Mouse (Mus musculus): ENCODE data around the gene Gba. TPM values are rescaled to one million over a fixed set of nuclear protein-coding genes. Genes with fewer than 3 reads are reported as not detected.

The Gba gene
- polyA plus RNA-seq, 1 experiment from 2014 or later, result 46.5 TPM

- H3K4me2 ChIP-seq (ENCODE audit: low read depth), result no peak overlapping the region
- DNase-seq (ENCODE audit: low spot score), result no peak
- H3K4me3 ChIP-seq (ENCODE audit: low read depth, low read length), result no peak overlapping the region
- peaks cover 18% of the 10 kb centered on the region for H3K36me3 ChIP-seq (ENCODE audit: control insufficient read depth, insufficient read depth, low read length)
- no peak overlapping the region for H3K9ac ChIP-seq (ENCODE audit: low read length)
- H3K27me3 ChIP-seq (ENCODE audit: control insufficient read depth, insufficient read depth, low read length), result no peaks in the 10 kb centered on the region
- H3K9me3 ChIP-seq (ENCODE audit: control insufficient read depth, low read length), result no peaks in the 10 kb centered on the region
- peaks cover 11% of the 10 kb centered on the region for H3K4me1 ChIP-seq (ENCODE audit: control insufficient read depth, insufficient read depth, low read length)
- WGBS, result 91% methylated on average over 13 of the region's 13 CpGs
- H3K27ac ChIP-seq (ENCODE audit: low read depth, low read length), result no peak overlapping the region
- ATAC-seq (ENCODE audit: insufficient read depth, low FRiP score, low TSS enrichment), result no peak
These were observed 5.4 kb downstream of the Gba start for GRCm38 (mm10) chr3:89208075-89208657.

DNA sequence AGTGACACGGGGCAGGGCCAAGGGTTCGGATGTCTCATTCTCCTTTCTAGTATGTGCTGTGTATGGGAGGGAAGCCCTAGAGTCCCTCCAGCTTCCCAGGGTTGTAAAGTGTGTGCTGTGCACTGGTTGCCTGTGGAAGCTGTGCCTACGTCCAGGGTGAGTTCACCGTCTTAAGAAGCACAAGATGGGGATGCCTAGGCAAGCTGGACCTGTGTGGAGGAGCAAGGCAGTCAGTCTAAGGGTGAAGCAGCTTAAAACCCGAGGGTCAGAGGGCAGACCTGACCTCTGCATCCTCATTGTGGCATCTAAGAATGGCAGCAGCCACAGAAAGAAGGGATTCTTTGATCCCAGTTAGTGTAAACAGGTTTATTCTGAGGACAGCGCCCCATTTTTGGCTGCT lies 6.0 kb downstream of the Gba start:
- no peak overlapping the region for H3K9ac ChIP-seq (ENCODE audit: low read length)
- DNase-seq (ENCODE audit: low spot score), result no peak

DNA sequence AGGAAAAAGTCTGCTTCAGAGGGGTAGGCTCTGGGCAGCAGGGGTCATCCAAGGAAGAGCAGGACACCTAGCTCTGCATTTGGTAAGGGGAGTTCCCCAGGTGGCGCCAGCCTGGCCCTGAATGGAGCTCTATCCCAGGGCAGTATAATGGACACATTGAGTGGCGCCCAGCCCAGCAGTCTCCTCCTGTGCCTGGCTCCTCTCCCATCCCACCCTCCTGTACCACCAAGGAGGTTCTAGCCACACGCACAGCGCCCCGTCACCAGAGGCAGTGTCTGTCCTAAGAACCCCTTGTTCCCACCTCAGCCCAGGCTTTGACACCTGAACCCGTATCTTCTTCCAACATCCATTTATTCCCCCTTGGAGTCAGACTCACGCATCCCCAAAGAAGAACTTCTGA lies 7.0 kb downstream of the Gba start:
- ATAC-seq (ENCODE audit: insufficient read depth, low FRiP score, low TSS enrichment), result no peak
- H3K9me3 ChIP-seq (ENCODE audit: control insufficient read depth, low read length), result no peaks in the 10 kb centered on the region
- no peak overlapping the region for H3K4me3 ChIP-seq (ENCODE audit: low read depth, low read length)
- no peak overlapping the region for H3K9ac ChIP-seq (ENCODE audit: low read length)
- H3K27ac ChIP-seq (ENCODE audit: low read depth, low read length), result no peak overlapping the region
- 93% methylated on average over 7 of the region's 7 CpGs for WGBS
- no peaks in the 10 kb centered on the region for H3K27me3 ChIP-seq (ENCODE audit: control insufficient read depth, insufficient read depth, low read length)
- no peak for DNase-seq (ENCODE audit: low spot score)
- peaks cover 8% of the 10 kb centered on the region; the same call in 1 of the 2 replicates for H3K4me1 ChIP-seq (ENCODE audit: control insufficient read depth, insufficient read depth, low read length)
- no peak overlapping the region for H3K4me2 ChIP-seq (ENCODE audit: low read depth)
- peaks cover 18% of the 10 kb centered on the region for H3K36me3 ChIP-seq (ENCODE audit: control insufficient read depth, insufficient read depth, low read length)

More for the DNA sequence above, 6.0 kb downstream of the Gba start:
- Histone ChIP-seq H3K4me1 (ENCODE audit: control insufficient read depth, insufficient read depth, low read length) (peaks cover 8% of the 10 kb centered on the region; the same call in 1 of the 2 replicates), H3K27me3 (ENCODE audit: control insufficient read depth, insufficient read depth, low read length) (no peaks in the 10 kb centered on the region), H3K36me3 (ENCODE audit: control insufficient read depth, insufficient read depth, low read length) (peaks cover 18% of the 10 kb centered on the region), H3K4me2 (ENCODE audit: low read depth) (no peak overlapping the region), H3K4me3 (ENCODE audit: low read depth, low read length) (no peak overlapping the region), H3K27ac (ENCODE audit: low read depth, low read length) (no peak overlapping the region), H3K9me3 (ENCODE audit: control insufficient read depth, low read length) (no peaks in the 10 kb centered on the region)
- ATAC-seq (ENCODE audit: insufficient read depth, low FRiP score, low TSS enrichment), result no peak
- WGBS, result 85% methylated on average over 6 of the region's 6 CpGs

GRCm38 (mm10) chr3:89210162-89210561 lies 7.4 kb downstream of the Gba start:
- 92% methylated on average over 13 of the region's 13 CpGs for WGBS
- no peak for ATAC-seq (ENCODE audit: insufficient read depth, low FRiP score, low TSS enrichment)

DNA sequence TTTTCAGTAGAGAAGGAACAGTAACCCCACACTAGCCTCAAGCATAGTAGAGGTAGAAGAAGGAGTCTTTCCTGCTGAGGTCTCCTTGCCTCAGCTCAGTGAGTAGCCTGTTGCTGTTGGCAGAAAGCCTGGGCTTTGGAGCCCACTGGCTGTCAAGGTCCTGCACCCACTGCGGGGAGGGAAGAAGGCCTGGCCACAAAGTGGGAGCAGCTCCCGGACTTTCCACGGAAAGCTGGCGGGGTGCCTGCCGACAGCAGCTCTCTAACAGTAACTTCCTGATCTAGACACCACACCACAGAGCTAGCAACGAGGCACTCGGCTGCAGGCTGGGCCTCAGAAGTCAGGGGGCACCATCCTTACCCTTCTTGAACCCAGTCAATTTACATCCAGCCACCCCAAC lies 8.0 kb downstream of the Gba start:
- DNase-seq (ENCODE audit: low spot score), result no peak
- H3K4me1 ChIP-seq (ENCODE audit: control insufficient read depth, insufficient read depth, low read length), result peaks cover 14% of the 10 kb centered on the region
- no peak overlapping the region for H3K4me2 ChIP-seq (ENCODE audit: low read depth)
- no peak for ATAC-seq (ENCODE audit: insufficient read depth, low FRiP score, low TSS enrichment)
- H3K4me3 ChIP-seq (ENCODE audit: low read depth, low read length), result no peak overlapping the region
- 88% methylated on average over 7 of the region's 7 CpGs for WGBS
- H3K27ac ChIP-seq (ENCODE audit: low read depth, low read length), result no peak overlapping the region
- H3K27me3 ChIP-seq (ENCODE audit: control insufficient read depth, insufficient read depth, low read length), result no peaks in the 10 kb centered on the region
- H3K36me3 ChIP-seq (ENCODE audit: control insufficient read depth, insufficient read depth, low read length), result peaks cover 18% of the 10 kb centered on the region
- H3K9me3 ChIP-seq (ENCODE audit: control insufficient read depth, low read length), result no peaks in the 10 kb centered on the region
- no peak overlapping the region for H3K9ac ChIP-seq (ENCODE audit: low read length)

More at GRCm38 (mm10) chr3:89210162-89210561, 7.4 kb downstream of the Gba start:
- Histone ChIP-seq H3K9ac (ENCODE audit: low read length) (no peak overlapping the region), H3K27ac (ENCODE audit: low read depth, low read length) (no peak overlapping the region), H3K4me2 (ENCODE audit: low read depth) (no peak overlapping the region), H3K9me3 (ENCODE audit: control insufficient read depth, low read length) (no peaks in the 10 kb centered on the region), H3K27me3 (ENCODE audit: control insufficient read depth, insufficient read depth, low read length) (no peaks in the 10 kb centered on the region), H3K4me1 (ENCODE audit: control insufficient read depth, insufficient read depth, low read length) (peaks cover 9% of the 10 kb centered on the region), H3K36me3 (ENCODE audit: control insufficient read depth, insufficient read depth, low read length) (peaks cover 18% of the 10 kb centered on the region), H3K4me3 (ENCODE audit: low read depth, low read length) (no peak overlapping the region)
- no peak for DNase-seq (ENCODE audit: low spot score)

DNA sequence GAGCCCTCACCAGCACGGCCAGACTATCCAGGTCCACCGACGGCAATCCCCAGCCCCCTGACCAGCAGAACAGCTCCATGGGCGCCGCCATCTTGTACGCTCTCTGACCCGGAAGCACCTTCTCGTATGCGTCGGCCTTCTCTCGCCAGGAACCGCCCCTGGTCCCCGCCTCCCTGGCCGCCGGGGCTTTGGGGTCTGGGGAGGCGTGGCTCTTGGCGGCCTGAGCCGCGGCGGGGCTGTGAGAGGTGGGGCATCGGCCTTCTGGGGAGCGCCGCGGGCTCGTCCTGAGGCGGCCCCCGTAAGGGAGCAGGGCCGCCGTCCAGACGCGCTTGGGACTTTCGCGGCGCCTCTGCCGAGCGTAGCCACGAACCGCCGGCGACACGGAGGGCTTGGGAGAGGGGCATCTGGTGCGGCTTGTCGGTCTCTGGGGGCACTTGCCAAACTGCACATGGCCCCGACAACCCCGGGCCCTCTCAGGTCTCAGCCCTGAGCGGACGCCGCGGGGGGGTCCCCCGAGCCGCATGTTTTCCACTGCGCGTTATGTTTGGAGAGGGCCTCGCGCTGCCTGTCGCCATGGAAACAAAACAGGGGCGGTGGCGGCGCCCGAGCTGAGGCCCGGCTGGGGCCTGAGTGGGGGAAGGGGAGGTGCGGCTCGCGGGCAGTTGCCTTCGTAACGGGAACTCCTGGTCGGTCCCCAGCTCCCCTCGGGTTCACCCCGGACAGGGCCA lies 11.2 kb downstream of the Gba start:
- H3K36me3 ChIP-seq (ENCODE audit: control insufficient read depth, insufficient read depth, low read length), result peaks cover 3% of the 10 kb centered on the region
- WGBS, result under 1% methylated on average over 69 of the region's 69 CpGs
- peak overlapping the region; percentile 55 for H3K4me2 ChIP-seq (ENCODE audit: low read depth)
- H3K27ac ChIP-seq (ENCODE audit: low read depth, low read length), result peak overlapping the region; percentile 90
- ATAC-seq (ENCODE audit: insufficient read depth, low FRiP score, low TSS enrichment) (peak; percentile 88), DNase-seq (ENCODE audit: low spot score) (peak; percentile 97)
- peaks cover 18% of the 10 kb centered on the region for H3K4me1 ChIP-seq (ENCODE audit: control insufficient read depth, insufficient read depth, low read length)
- H3K27me3 ChIP-seq (ENCODE audit: control insufficient read depth, insufficient read depth, low read length), result no peaks in the 10 kb centered on the region
- peak overlapping the region; percentile 66 for H3K9ac ChIP-seq (ENCODE audit: low read length)
- H3K9me3 ChIP-seq (ENCODE audit: control insufficient read depth, low read length), result no peaks in the 10 kb centered on the region
- H3K4me3 ChIP-seq (ENCODE audit: low read depth, low read length), result peak overlapping the region; percentile 73

GRCm38 (mm10) chr3:89214681-89215411 lies 12.1 kb downstream of the Gba start, which contains the start of gene Thbs3:
Thbs3 (plus strand) TSS chr3:89215180.
- ATAC-seq (ENCODE audit: insufficient read depth, low FRiP score, low TSS enrichment) (no peak), DNase-seq (ENCODE audit: low spot score) (peak; percentile 52)
- Histone ChIP-seq H3K27me3 (ENCODE audit: control insufficient read depth, insufficient read depth, low read length) (no peaks in the 10 kb centered on the region), H3K9me3 (ENCODE audit: control insufficient read depth, low read length) (no peaks in the 10 kb centered on the region), H3K36me3 (ENCODE audit: control insufficient read depth, insufficient read depth, low read length) (no peaks in the 10 kb centered on the region; the same call in 1 of the 2 replicates), H3K4me2 (ENCODE audit: low read depth) (peak within 1 kb of the TSS; percentile 55), H3K4me3 (ENCODE audit: low read depth, low read length) (peak within 1 kb of the TSS; percentile 73), H3K27ac (ENCODE audit: low read depth, low read length) (peak within 1 kb of the TSS; percentile 90), H3K4me1 (ENCODE audit: control insufficient read depth, insufficient read depth, low read length) (peaks cover 18% of the 10 kb centered on the region), H3K9ac (ENCODE audit: low read length) (peak within 1 kb of the TSS; percentile 66)
- under 1% methylated on average over 18 of the region's 19 CpGs for WGBS

GRCm38 (mm10) chr3:89215853-89216252 lies 13.1 kb downstream of the Gba start:
- H3K4me1 ChIP-seq (ENCODE audit: control insufficient read depth, insufficient read depth, low read length), result peaks cover 18% of the 10 kb centered on the region
- no peaks in the 10 kb centered on the region for H3K36me3 ChIP-seq (ENCODE audit: control insufficient read depth, insufficient read depth, low read length)
- DNase-seq (ENCODE audit: low spot score), result peak; percentile 88
- H3K27me3 ChIP-seq (ENCODE audit: control insufficient read depth, insufficient read depth, low read length), result no peaks in the 10 kb centered on the region
- H3K4me2 ChIP-seq (ENCODE audit: low read depth), result peak overlapping the region; percentile 55
- H3K9ac ChIP-seq (ENCODE audit: low read length), result peak overlapping the region; percentile 66
- no peaks in the 10 kb centered on the region for H3K9me3 ChIP-seq (ENCODE audit: control insufficient read depth, low read length)
- ATAC-seq (ENCODE audit: insufficient read depth, low FRiP score, low TSS enrichment), result peak; percentile 20
- peak overlapping the region; percentile 90 for H3K27ac ChIP-seq (ENCODE audit: low read depth, low read length)
- WGBS, result 0% methylated on average over 6 of the region's 6 CpGs
- peak overlapping the region; percentile 73 for H3K4me3 ChIP-seq (ENCODE audit: low read depth, low read length)

All from neural tube, embryonic 11.5 days (tissue).